Mouse (Mus musculus) spleen, embryonic (tissue): Measurements from ENCODE around the gene Snapc5.
"Not testable (repeated sequence)": the region's sequence is repeated elsewhere in the genome, so short reads cannot be mapped to it uniquely, and the experiment has no call there.

Experiments used
- CTCF ChIA-PET: fragments of 350-600 bp; sonication (Branson Sonifier 250); formaldehyde crosslinking; loops from one replicate; lab custom pipeline; 2022; lab: Charles Lee

Gene Snapc5

GRCm38 (mm10) chr9:64178974-64179646, at the start of gene Snapc5:
TSS of gene Snapc5 (plus strand) at chr9:64179274.
- CTCF ChIA-PET: interaction anchor here (0.6 kb wide), 1 partner anchor 1715 kb away, joined by 3 read pairs; no protein-coding TSS in a partner anchor

GRCm38 (mm10) chr9:64131623-64132022, 47.5 kb upstream of the Snapc5 start:
- CTCF ChIA-PET: no interaction called here

GRCm38 (mm10) chr9:64138896-64139295, 40.2 kb upstream of the Snapc5 start:
- CTCF ChIA-PET: not testable (repeated sequence)

- CTCF ChIA-PET: no interaction called here
Observed at GRCm38 (mm10) chr9:64139879-64140278, 39.2 kb upstream of the Snapc5 start.

GRCm38 (mm10) chr9:64156641-64157040, 22.4 kb upstream of the Snapc5 start:
- CTCF ChIA-PET: no interaction called here

GRCm38 (mm10) chr9:64160471-64160870, 18.6 kb upstream of the Snapc5 start:
- CTCF ChIA-PET: interaction anchor here (0.6 kb wide), 1 partner anchor 13 kb away, joined by 5 read pairs; the partner anchor contains the start of gene Rpl4

- CTCF ChIA-PET: interaction anchor here (0.5 kb wide), 1 partner anchor 73 kb away, joined by 5 read pairs; no protein-coding TSS in a partner anchor
Observed at GRCm38 (mm10) chr9:64169967-64170366, 9.1 kb upstream of the Snapc5 start.

- CTCF ChIA-PET: interaction anchor here (0.6 kb wide), 1 partner anchor 10 kb away, joined by 3 read pairs; no protein-coding TSS in a partner anchor
Observed at GRCm38 (mm10) chr9:64172145-64172815, 6.8 kb upstream of the Snapc5 start.

GRCm38 (mm10) chr9:64172816-64173665, 6.0 kb upstream of the Snapc5 start, which contains the start of the genes Zwilch and Rpl4:
TSS of gene Zwilch (minus strand) at chr9:64173104.
TSS of gene Rpl4 (plus strand) at chr9:64173375.
- CTCF ChIA-PET: interaction anchor here (0.5 kb wide), 1 partner anchor 12 kb away, joined by 5 read pairs; no protein-coding TSS in a partner anchor

- CTCF ChIA-PET: interaction anchor here (0.5 kb wide), 1 partner anchor 13 kb away, joined by 5 read pairs; no protein-coding TSS in a partner anchor
Observed at GRCm38 (mm10) chr9:64173666-64174220, 5.3 kb upstream of the Snapc5 start.

- CTCF ChIA-PET: no interaction called here
Observed at GRCm38 (mm10) chr9:64174341-64174740, 4.7 kb upstream of the Snapc5 start.

GRCm38 (mm10) chr9:64174766-64175165, 4.3 kb upstream of the Snapc5 start:
- CTCF ChIA-PET: no interaction called here

- CTCF ChIA-PET: no interaction called here
Observed at GRCm38 (mm10) chr9:64175378-64175777, 3.7 kb upstream of the Snapc5 start.

- CTCF ChIA-PET: interaction anchor here (0.6 kb wide), 1 partner anchor 1715 kb away, joined by 3 read pairs; no protein-coding TSS in a partner anchor
Observed at GRCm38 (mm10) chr9:64178610-64178973, 482 bp upstream of the Snapc5 start.

GRCm38 (mm10) chr9:64183295-64183694, 4.2 kb downstream of the Snapc5 start:
- CTCF ChIA-PET: not testable (repeated sequence)

- CTCF ChIA-PET: interaction anchor here (0.6 kb wide), 1 partner anchor 26 kb away, joined by 4 read pairs; no protein-coding TSS in a partner anchor
Observed at GRCm38 (mm10) chr9:64184166-64184840, 5.2 kb downstream of the Snapc5 start.

- CTCF ChIA-PET: no interaction called here
Observed at GRCm38 (mm10) chr9:64193879-64194278, 14.8 kb downstream of the Snapc5 start.

- CTCF ChIA-PET: interaction anchor here (0.7 kb wide), 1 partner anchor 136 kb away, joined by 4 read pairs; no protein-coding TSS in a partner anchor
Observed at GRCm38 (mm10) chr9:64195554-64195953, 16.5 kb downstream of the Snapc5 start.

- CTCF ChIA-PET: interaction anchor here (0.6 kb wide), 1 partner anchor 1558 kb away, joined by 17 read pairs; no protein-coding TSS in a partner anchor
Observed at GRCm38 (mm10) chr9:64197524-64197923, 18.4 kb downstream of the Snapc5 start.

- CTCF ChIA-PET: interaction anchor here (0.6 kb wide), 1 partner anchor 1557 kb away, joined by 17 read pairs; no protein-coding TSS in a partner anchor
Observed at GRCm38 (mm10) chr9:64198068-64198762, 19.1 kb downstream of the Snapc5 start.
